9 mouse cellular contexts compared by ENCODE assay signal in genomic region chr12:112263283-112264056, GRCm38 (mm10).
DNase-seq lines count a peak whose midpoint lies in the region; ATAC-seq lines count a peak whose summit lies in the region.
"Had no signal": no experiment of that assay in that cellular context is flagged by ENCODE, and none has a peak within 500 bp of the region (broad histone marks: within the 10 kb centered on the region; RNA-seq: fewer than 3 reads in every experiment).

No protein-coding gene starts in this region.

- no peak overlapping the region for H3K4me3 ChIP-seq in heart, embryonic 12.5 days

- no peaks in the 10 kb centered on the region for H3K9me3 ChIP-seq in heart, embryonic 12.5 days (replicated peaks)

- no peak overlapping the region for H3K27ac ChIP-seq in heart, embryonic 12.5 days (ENCODE audit: poor library complexity, severe bottlenecking)
- H3K27ac ChIP-seq: macrophage had no signal

- H3K4me1 ChIP-seq in heart, embryonic 12.5 days (replicated peaks), result peaks cover 8% of the 10 kb centered on the region; the same call in 1 of the 2 replicates

- no peak overlapping the region for H3K9ac ChIP-seq in heart, embryonic 12.5 days

- peaks cover 36% of the 10 kb centered on the region for H3K27me3 ChIP-seq in heart, embryonic 12.5 days (replicated peaks)

- WGBS in heart, embryonic 12.5 days, result 73% methylated on average over 14 of the region's 14 CpGs

- DNase-seq in heart, adult 18-20 months, result peak; percentile 44 to 61
- DNase-seq in frontal cortex, postnatal 14 days (ENCODE audit: low spot score in 2 of 2), result peak; percentile 26 to 33
- peak; percentile 12 to 33 for DNase-seq in left cerebral cortex, adult 8-10 months (ENCODE audit: low spot score in 2 of 2)
- DNase-seq in thymus, postnatal 0 days (ENCODE audit: low spot score), result no peak
- no peak for DNase-seq in thymus, postnatal 36 days
- DNase-seq in thymus, postnatal 25 days, result no peak

- no peak for ATAC-seq in heart, embryonic 12.5 days (ENCODE audit: insufficient number of reproducible peaks, low FRiP score)
- ATAC-seq in cerebellum, adult (ENCODE audit: insufficient number of reproducible peaks, low FRiP score, low TSS enrichment), result peak; percentile 77

- H3K4me2 ChIP-seq in heart, embryonic 12.5 days, result no peak overlapping the region

- no peaks in the 10 kb centered on the region for H3K36me3 ChIP-seq in heart, embryonic 12.5 days

Comparison
In these comparisons a context has a peak if more than half of its experiments do, and no peak if none do; other contexts are left out.
1. DNase-seq: peak in heart, adult 18-20 months (2 of 2), frontal cortex, postnatal 14 days (2 of 2) and left cerebral cortex, adult 8-10 months (2 of 2); none in thymus, postnatal 0 days (single experiment), thymus, postnatal 36 days (0 of 2) and thymus, postnatal 25 days (single experiment).